Mouse (Mus musculus) cerebellum, postnatal 25 days (tissue): ENCODE results near the gene Vhl.

Source experiments
- DNase-seq, 2 experiments: peaks; one replicate each; pipeline ENCODE4 v3.0.0; 2021; ENCODE audit warnings: mixed read lengths in 2 of 2

Gene Vhl

GRCm38 (mm10) chr6:113623941-113624751 is at the start of gene Vhl:
Gene Vhl, plus strand, starts transcription at chr6:113623959.
- peak; percentile 85 to 88 for DNase-seq

DNA sequence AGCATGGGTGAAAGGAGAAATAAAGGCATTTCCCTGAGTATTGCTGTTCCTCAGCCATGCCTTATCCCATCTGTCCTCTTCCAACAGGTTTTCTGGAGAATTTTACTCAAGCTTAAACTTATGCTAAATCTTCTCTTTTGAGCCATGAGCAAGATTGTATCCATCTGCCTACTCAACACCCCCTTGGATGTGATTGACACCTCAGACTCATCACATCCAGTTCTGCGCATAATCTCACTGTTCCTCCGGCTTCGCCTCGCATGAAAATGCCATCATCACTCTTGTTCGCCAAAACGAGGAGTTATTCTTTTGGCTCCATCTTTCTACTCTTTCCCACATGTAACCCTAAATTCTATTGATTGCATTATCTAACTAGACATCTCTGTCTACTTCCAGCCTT is 47.7 kb upstream of the Vhl start:
- DNase-seq, result no peak

DNA sequence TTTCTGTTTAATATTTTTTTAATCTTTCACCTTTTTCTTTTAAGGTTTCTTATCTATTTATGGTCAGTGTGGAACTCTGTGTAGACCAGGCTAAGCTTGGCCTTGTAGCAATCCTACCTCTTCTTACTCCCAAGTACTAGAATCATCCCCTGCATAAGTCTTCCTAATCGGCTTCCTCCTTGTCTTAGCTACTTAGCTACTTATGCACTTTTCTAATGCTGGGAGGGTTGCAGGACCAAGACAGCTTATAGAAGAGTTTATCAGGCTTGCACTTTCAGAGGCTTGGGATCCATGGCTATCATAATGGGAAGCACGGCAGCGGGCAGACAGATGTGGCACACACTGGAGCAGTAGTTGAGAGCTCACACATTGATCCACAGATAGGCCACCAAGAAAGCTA is 44.5 kb upstream of the Vhl start:
- no peak for DNase-seq

DNA sequence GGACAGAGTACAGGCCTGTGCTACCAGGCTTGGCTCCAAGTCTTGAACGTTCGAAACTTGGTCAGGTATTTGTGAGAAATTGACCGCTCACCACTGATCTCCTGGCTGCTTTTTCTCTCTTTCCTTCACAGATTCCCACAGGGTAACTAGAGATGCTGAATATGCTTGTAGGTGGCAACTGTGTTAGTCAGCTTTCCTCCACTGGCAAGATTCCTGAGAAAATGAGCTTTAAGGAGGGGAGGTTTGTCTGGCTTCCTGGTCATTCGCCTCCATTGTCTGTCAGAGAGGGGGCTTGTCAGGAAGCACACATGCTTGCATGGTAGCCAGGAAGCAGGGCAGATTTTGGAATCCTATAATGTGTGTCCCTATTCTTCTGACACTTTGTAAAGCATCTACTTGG is 40.7 kb upstream of the Vhl start:
- no peak for DNase-seq

GRCm38 (mm10) chr6:113585065-113585464 is 38.7 kb upstream of the Vhl start:
- no peak for DNase-seq

GRCm38 (mm10) chr6:113586466-113587183 is 37.1 kb upstream of the Vhl start:
- DNase-seq, result peak; percentile 45 to 68

- no peak for DNase-seq
These were observed 31.1 kb upstream of the Vhl start for GRCm38 (mm10) chr6:113592637-113593036.

DNA sequence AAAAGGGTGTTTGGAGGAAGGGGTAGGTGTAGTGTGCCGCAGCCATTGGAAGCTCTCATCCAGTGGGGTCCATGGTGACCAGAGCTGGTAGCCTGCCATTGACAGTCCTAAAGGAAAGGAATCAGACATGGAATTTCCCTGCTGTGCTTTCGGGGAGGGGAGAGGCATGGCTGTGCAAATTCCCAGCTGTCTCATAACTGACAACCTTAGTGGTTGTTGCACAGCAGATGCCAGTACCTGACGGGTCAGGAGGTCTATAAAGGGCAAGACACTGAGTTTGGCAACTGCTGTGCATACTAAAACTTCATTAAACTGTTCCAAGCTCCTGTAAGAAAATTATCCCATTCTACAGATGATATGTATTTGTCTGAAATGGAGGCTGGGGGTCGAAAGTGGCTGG is 25.8 kb upstream of the Vhl start:
- DNase-seq, result no peak

GRCm38 (mm10) chr6:113599833-113600232 is 23.9 kb upstream of the Vhl start:
- DNase-seq, result no peak

- no peak for DNase-seq
These were observed 23.1 kb upstream of the Vhl start, which contains the start of gene Fancd2os for GRCm38 (mm10) chr6:113600543-113601139. Gene Fancd2os, minus strand, starts transcription at chr6:113600715.

- no peak for DNase-seq
These were observed 20.9 kb upstream of the Vhl start for GRCm38 (mm10) chr6:113602821-113603220.

DNA sequence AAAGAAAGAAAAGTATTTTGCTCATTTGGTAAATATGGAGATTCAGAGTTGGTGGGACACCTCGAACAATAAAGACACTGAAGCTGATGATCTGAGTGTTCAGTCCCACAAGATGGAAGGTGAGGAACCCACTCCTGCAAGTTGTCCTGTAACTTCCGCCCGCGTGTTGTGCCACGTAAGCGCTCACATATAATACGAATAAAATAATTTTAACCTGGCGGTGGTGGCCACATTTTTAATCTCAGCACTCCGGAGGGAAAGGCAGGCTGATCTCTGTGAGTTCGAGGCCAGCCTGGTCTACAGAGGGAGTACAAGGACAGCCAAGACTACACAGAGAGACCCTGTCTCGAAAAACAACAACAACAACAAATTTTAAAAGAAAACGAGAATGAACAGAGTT is 19.8 kb upstream of the Vhl start:
- peak in 1 of 2 experiments; percentile 27 for DNase-seq

DNA sequence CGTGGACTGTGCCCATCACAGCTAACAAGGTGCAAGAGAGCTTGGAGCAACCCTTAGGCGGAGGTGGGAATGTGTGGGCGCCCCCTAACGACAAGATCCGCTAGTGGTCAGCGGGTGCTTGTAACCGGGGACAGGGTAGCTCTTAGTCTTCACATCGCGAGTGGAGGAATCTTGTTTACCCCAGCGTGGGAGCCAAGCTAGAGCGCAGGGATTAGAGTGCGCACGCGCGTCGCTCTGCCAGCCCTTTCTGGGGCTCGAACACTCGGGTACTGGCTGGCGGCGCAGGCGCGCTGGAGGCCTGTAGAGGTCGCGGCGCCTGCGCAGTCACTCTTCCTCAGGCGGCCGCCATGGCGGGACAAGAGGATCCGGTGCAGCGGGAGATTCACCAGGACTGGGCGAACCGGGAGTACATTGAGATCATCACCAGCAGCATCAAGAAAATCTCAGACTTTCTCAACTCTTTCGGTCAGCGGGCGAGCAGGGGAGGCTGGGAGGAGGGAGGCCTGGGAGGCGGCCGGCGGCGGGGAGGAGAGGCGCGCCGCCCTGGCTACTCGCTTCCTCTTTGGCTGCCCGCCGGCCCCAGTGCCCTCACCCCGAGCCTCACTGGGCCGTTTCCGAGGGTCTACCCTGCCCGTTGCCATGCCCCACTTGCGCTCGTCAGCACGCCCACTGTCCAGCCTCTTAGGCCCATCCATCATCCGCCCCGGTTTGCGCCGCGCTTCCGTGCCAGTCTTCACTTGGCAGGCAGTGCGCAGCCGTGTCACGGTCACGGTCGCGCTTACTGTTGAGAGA is 19.1 kb upstream of the Vhl start, which contains the start of gene Brk1:
TSS of gene Brk1 (plus strand) at position 341 of the 792 bp plus-strand sequence.
- peak; percentile 94 to 97 for DNase-seq

GRCm38 (mm10) chr6:113605224-113605545 is 18.6 kb upstream of the Vhl start:
- DNase-seq, result no peak

GRCm38 (mm10) chr6:113608871-113609270 is 14.9 kb upstream of the Vhl start:
- no peak for DNase-seq

GRCm38 (mm10) chr6:113609293-113609692 is 14.5 kb upstream of the Vhl start:
- DNase-seq, result no peak

GRCm38 (mm10) chr6:113612258-113612969 is 11.3 kb upstream of the Vhl start:
- no peak for DNase-seq

- no peak for DNase-seq
These were observed 9.6 kb upstream of the Vhl start for GRCm38 (mm10) chr6:113614152-113614551.

GRCm38 (mm10) chr6:113614997-113615396 is 8.8 kb upstream of the Vhl start:
- DNase-seq, result no peak

DNA sequence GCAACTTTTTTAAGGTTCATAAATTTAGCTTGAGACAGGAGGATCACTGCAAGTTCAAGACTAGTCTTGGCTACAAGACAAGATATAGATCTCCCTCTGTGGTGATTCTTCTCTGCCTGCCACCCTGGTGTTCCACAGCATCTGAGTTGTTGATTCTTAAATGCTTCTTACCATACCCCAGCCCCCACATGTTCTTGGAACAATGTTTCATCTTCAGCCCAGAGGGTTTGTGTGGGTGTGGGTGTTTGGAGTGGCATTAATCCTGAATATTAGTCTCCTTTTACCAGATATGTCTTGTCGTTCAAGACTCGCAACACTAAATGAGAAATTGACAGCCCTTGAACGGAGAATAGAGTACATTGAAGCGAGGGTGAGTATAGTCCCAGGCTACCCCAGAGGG is 8.3 kb upstream of the Vhl start:
- no peak for DNase-seq

DNA sequence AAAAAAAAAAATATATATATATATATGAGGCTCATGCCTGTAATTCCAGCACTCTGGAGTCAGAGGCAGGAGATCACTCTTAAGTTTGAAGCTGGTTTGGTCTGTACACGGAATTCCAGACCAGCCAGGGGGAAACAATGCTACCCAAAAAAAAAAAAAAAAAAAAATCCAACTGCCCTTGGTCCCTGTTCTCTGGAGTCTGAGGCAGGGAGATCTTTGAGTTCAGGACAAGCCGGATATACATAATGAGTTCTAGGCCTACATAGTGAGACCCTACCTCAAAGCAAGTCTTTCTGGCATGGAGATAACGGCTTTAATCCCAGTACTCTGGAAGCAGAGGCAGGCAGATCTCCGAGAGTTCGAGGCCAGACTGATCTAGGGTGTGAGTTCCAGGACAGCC is 373 bp upstream of the Vhl start:
- no peak for DNase-seq
